Mouse (Mus musculus): Measurements from ENCODE around the gene Cdon. TPM values are rescaled to one million over a fixed set of nuclear protein-coding genes. Genes with fewer than 3 reads are reported as not detected.

Gene Cdon
- 11.3 and 21.8 TPM in 2 replicates for polyA plus RNA-seq (2012; rRNA removed; ENCODE audit: low replicate concordance)

GRCm38 (mm10) chr9:35420805-35421719 is at the start of gene Cdon:
Cdon (plus strand) TSS chr9:35421128.

GRCm38 (mm10) chr9:35518169-35518568 is 97.2 kb downstream of the Cdon start, which contains the start of gene Gm1113:
Gm1113 (minus strand) TSS chr9:35518269.

Other genes starting within 250 kb of the Cdon start
- gene Dcps, start 245.1 kb upstream of the Cdon start, polyA plus RNA-seq (2012; rRNA removed; ENCODE audit: low replicate concordance) = 27.2 and 35.2 TPM in 2 replicates
- 53.2 and 130 TPM in 2 replicates for gene Srpr, start 221.0 kb upstream of the Cdon start, polyA plus RNA-seq (2012; rRNA removed; ENCODE audit: low replicate concordance)
- gene Tirap, start 220.8 kb upstream of the Cdon start, polyA plus RNA-seq (2012; rRNA removed; ENCODE audit: low replicate concordance) = 21.8 and 22.9 TPM in 2 replicates
- 22.4 and 41.7 TPM in 2 replicates for gene Foxred1, start 210.1 kb upstream of the Cdon start, polyA plus RNA-seq (2012; rRNA removed; ENCODE audit: low replicate concordance)
- 7.9 and 24.7 TPM in 2 replicates for gene Fam118b, start 153.3 kb upstream of the Cdon start, polyA plus RNA-seq (2012; rRNA removed; ENCODE audit: low replicate concordance)
- 9.3 and 11.0 TPM in 2 replicates for gene Rpusd4, start 153.3 kb upstream of the Cdon start, polyA plus RNA-seq (2012; rRNA removed; ENCODE audit: low replicate concordance)
- gene Gm1113, start 97.1 kb downstream of the Cdon start, polyA plus RNA-seq (2012; rRNA removed; ENCODE audit: low replicate concordance) = not detected in 2 replicates
- gene Ddx25, start 137.4 kb downstream of the Cdon start, polyA plus RNA-seq (2012; rRNA removed; ENCODE audit: low replicate concordance) = 0.05 and 0.07 TPM in 2 replicates
- gene Pus3, start 137.5 kb downstream of the Cdon start, polyA plus RNA-seq (2012; rRNA removed; ENCODE audit: low replicate concordance) = 1.2 and 3.8 TPM in 2 replicates
- 0.13 TPM in 1 of 2 replicates, not detected in the other for gene Pate2, start 149.2 kb downstream of the Cdon start, polyA plus RNA-seq (2012; rRNA removed; ENCODE audit: low replicate concordance)
- 1.7 and 2.6 TPM in 2 replicates for gene Hyls1, start 149.3 kb downstream of the Cdon start, polyA plus RNA-seq (2012; rRNA removed; ENCODE audit: low replicate concordance)
- not detected in 2 replicates for gene Pate4, start 190.8 kb downstream of the Cdon start, polyA plus RNA-seq (2012; rRNA removed; ENCODE audit: low replicate concordance)
- not detected in 2 replicates for gene Pate3, start 227.1 kb downstream of the Cdon start, polyA plus RNA-seq (2012; rRNA removed; ENCODE audit: low replicate concordance)

Data from mammary gland, adult 2 months (tissue).